Mouse (Mus musculus) kidney, adult 2 months (tissue): ENCODE measurements at regions not wholly inside any gene's neighbourhood (a gene's known extent, or its start where the extent isn't known, plus 50 kb on each side); places are given as distances from the start of the nearest gene placed in this dataset.

Experiments used
- DNase-seq: peaks from one replicate; pipeline ENCODE4 v3.0.0; 2021
- H3K27ac ChIP-seq: fragments of 200-500 bp; 2 replicates; pipeline ENCODE4 v1.5.1; 2012; ENCODE audit warnings: low read depth, low read length, control low read depth, inconsistent platforms; ENCODE audit not compliant: insufficient read depth
- H3K27me3 ChIP-seq: fragments of 200-500 bp; replicated peaks from 2 replicates; pipeline ENCODE4 v1.6.1; 2012; ENCODE audit warnings: mild to moderate bottlenecking, moderate library complexity, low read length, inconsistent platforms; ENCODE audit not compliant: control insufficient read depth, insufficient read depth
- H3K36me3 ChIP-seq: fragments of 200-500 bp; 2 replicates; pipeline ENCODE4 v1.6.1; 2012; ENCODE audit warnings: mild to moderate bottlenecking, moderate library complexity, low read length, inconsistent platforms; ENCODE audit not compliant: control insufficient read depth, insufficient read depth
- H3K4me1 ChIP-seq: fragments of 200-500 bp; 2 replicates; pipeline ENCODE4 v1.6.1; 2011; ENCODE audit warnings: low read length; ENCODE audit not compliant: control insufficient read depth, insufficient read depth
- H3K4me3 ChIP-seq: fragments of 200-500 bp; 2 replicates; pipeline ENCODE4 v1.5.1; 2011; ENCODE audit warnings: mild to moderate bottlenecking, low read depth, low read length, control low read depth; ENCODE audit not compliant: insufficient read depth
- CTCF ChIP-seq: fragments of 200-500 bp; conservative IDR thresholded peaks from 2 replicates; pipeline ENCODE4 v1.5.1; 2011; ENCODE audit warnings: low read depth, mild to moderate bottlenecking, control low read depth, low read length, moderate library complexity, mixed read lengths; ENCODE audit not compliant: insufficient read depth, insufficient read length
- POLR2A ChIP-seq: fragments of 200-500 bp; IDR thresholded peaks from one replicate; pipeline ENCODE4 v1.6.1; 2011; ENCODE audit warnings: low read depth, low read length, control low read depth
- WGBS: fragments of 180-500 bp; shearing (Covaris S2); methylation state at CpG from one replicate; pipeline ENCODE4 v1.1.7; 2018; 5-methylcytosine and 5-hydroxymethylcytosine counted together

DNA sequence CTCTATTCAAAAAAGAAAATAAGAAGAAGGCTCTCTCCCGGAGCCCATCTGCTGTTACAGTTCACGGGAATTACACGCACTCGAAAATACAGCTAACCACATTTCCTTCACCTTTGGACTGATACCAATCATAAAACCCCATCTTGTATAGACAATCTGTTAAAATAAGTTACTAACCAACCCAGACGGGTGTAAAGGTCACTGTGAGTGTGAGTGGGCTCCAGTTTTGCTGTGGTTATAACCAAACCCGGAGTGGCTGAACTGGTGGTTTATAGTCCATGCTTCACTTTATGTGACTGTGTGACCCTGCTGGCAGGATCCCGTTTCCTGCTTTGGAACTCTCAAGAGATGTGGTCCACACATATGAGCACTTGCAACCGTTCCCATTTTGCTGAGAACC is 95.1 kb downstream of the Klf5 start:
- TF ChIP-seq POLR2A (no peak), CTCF (no peak)
- H3K27me3 ChIP-seq, result no peaks in the 10 kb centered on the region
- H3K36me3 ChIP-seq, result no peaks in the 10 kb centered on the region
- peak; percentile 87 for DNase-seq
- 48% methylated on average over 8 of the region's 8 CpGs for WGBS
- no peak overlapping the region for H3K4me3 ChIP-seq
- peaks cover 12% of the 10 kb centered on the region; the same call in 1 of the 2 replicates for H3K4me1 ChIP-seq
- no peak overlapping the region; the same call in 1 of the 2 replicates for H3K27ac ChIP-seq

DNA sequence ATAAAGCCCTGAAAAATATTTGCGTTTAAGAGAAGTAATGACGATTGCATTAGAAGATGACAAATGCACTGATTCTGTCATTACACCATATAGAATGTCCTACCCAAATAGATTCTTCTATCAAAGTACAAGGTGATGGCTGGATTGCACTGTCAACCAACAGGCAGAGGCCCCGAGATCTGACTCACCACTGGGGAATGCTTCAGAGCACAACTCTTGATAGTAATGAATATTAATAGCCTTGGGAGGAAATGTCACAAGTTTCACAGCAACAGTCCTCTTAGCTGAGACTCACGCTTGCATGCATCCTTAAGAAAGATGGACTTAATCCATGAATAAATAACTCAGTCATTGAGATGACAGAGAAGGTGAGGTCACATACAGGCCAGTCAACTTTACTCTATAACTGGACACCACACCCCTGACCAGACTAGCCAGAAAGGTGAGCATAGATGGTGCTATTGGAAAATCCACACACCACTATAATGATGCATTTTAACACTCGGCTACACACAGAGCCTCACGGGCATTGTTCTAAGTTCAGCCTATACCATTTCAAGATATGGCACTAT is 104.8 kb downstream of the Klf5 start:
- no peaks in the 10 kb centered on the region for H3K36me3 ChIP-seq
- H3K4me1 ChIP-seq, result no peaks in the 10 kb centered on the region
- no peaks in the 10 kb centered on the region for H3K27me3 ChIP-seq
- no peak overlapping the region for H3K27ac ChIP-seq
- H3K4me3 ChIP-seq, result no peak overlapping the region
- 70% methylated on average over 6 of the region's 6 CpGs for WGBS
- no peak for TF ChIP-seq POLR2A
- no peak for TF ChIP-seq CTCF
- DNase-seq, result no peak

DNA sequence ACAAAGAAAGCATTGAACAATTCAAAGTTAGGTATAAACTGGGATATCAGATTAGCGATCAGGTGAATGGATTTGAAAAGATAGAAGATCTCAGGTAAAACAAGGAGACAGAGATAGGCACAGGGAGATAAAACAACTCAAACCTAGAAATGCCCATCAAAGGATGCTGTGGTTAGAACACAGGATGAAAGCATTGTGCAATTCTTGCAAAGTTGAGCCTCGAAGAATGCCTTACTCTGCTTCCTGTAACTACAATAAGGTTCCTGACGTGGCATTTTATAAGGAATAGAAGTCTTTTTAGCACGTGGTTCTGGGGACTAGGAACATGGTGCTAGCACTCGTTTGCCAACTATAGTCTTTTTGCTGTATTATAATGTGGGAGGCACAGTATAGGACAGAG is 106.7 kb downstream of the Klf5 start:
- no peaks in the 10 kb centered on the region for H3K4me1 ChIP-seq
- TF ChIP-seq POLR2A (no peak), CTCF (no peak)
- no peak for DNase-seq
- no peak overlapping the region for H3K4me3 ChIP-seq
- no peak overlapping the region for H3K27ac ChIP-seq
- H3K36me3 ChIP-seq, result no peaks in the 10 kb centered on the region
- WGBS, result 83% methylated on average over 5 of the region's 5 CpGs
- H3K27me3 ChIP-seq, result no peaks in the 10 kb centered on the region

DNA sequence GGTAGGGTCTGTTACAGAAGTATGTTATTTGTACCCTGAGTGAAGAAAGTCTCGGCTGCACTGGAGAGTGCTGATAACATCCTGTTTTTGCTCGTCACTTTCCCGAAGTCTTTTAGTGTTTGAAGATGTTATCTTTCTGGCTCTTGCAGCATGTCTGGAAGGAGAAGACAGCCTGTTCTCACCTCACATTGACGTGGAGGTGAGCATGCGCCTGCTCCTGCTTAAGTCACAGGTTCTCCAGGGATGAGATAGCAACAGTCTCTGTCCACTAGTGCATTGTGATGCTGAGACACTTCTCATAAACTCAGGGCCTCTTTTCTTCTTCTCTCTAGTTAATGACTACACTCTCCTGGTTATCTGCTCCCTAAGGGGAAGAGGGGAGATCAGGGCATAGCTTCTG is 113.3 kb downstream of the Klf5 start:
- WGBS, result 44% methylated on average over 5 of the region's 5 CpGs
- Histone ChIP-seq H3K4me1 (no peaks in the 10 kb centered on the region), H3K27me3 (no peaks in the 10 kb centered on the region), H3K4me3 (no peak overlapping the region), H3K36me3 (no peaks in the 10 kb centered on the region), H3K27ac (no peak overlapping the region)
- DNase-seq, result no peak
- no peak for TF ChIP-seq POLR2A
- no peak for TF ChIP-seq CTCF

DNA sequence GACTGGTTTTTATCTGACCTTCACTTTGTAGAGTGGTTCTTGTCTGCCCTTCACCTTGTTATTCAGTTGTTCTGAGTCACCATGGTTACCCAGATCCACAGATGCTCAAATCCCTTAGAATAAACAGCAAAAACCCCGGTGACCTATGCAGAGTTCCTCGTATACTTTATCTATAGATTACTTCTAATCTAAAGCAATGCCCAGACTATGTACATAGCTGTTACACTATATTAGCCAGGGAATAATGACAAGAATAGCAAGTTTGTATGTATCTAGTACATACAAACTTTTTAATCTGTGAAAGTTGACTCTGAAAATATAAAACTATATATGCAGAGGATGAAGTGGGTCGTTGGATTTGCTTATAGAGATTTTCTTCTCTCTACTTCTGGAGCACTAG is 117.7 kb downstream of the Klf5 start:
- H3K27me3 ChIP-seq, result no peaks in the 10 kb centered on the region
- TF ChIP-seq POLR2A (no peak), CTCF (no peak)
- no peaks in the 10 kb centered on the region for H3K36me3 ChIP-seq
- DNase-seq, result no peak
- no peaks in the 10 kb centered on the region for H3K4me1 ChIP-seq
- H3K27ac ChIP-seq, result no peak overlapping the region
- WGBS, result 78% methylated on average over 3 of the region's 3 CpGs
- no peak overlapping the region for H3K4me3 ChIP-seq

DNA sequence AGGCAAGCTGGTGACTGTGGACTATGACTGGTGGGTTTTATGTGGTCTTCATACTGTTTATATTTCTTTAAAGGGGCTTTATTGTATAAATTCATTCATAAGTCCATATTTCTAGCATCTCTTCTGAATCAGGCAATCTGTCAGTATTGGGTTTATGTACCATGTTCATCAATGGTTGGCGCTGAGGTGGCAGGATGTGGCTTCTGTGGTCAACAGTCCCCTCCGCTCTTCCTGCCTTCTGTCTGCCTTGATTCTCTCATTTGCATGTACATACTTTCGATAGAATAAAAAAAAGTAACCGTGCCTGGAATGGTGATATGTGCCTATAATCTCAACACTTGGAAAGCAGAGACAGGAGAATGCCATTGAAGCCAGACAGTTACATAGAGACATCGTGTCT is 120.5 kb downstream of the Klf5 start:
- H3K4me3 ChIP-seq, result no peak overlapping the region
- no peak overlapping the region for H3K27ac ChIP-seq
- no peaks in the 10 kb centered on the region for H3K4me1 ChIP-seq
- H3K36me3 ChIP-seq, result no peaks in the 10 kb centered on the region
- TF ChIP-seq POLR2A (no peak), CTCF (no peak)
- DNase-seq, result no peak
- no peaks in the 10 kb centered on the region for H3K27me3 ChIP-seq
- WGBS, result 86% methylated on average over 5 of the region's 5 CpGs

DNA sequence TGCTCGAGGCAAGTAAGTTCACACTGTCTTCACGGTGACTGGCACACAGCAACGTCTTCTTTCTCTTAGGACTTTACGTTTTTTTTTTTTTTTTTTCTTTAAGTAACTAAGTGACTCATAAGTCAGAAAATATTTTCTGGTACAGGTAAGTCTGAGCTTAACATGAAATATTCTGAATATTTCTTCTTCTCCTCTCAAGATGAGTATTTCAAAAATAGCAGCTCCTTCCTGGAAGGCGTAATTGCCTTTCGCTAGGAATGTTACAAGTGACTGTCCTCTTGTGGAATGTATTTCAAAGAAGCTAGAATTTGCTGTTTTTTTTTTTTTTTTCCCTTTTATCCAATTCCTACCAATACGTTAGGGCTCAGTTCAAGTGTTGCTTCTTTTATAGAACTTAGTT is 124.8 kb downstream of the Klf5 start:
- no peaks in the 10 kb centered on the region for H3K4me1 ChIP-seq
- no peak for TF ChIP-seq CTCF
- no peak for TF ChIP-seq POLR2A
- no peaks in the 10 kb centered on the region for H3K27me3 ChIP-seq
- no peaks in the 10 kb centered on the region for H3K36me3 ChIP-seq
- DNase-seq, result no peak
- 73% methylated on average over 7 of the region's 7 CpGs for WGBS
- no peak overlapping the region for H3K4me3 ChIP-seq
- no peak overlapping the region for H3K27ac ChIP-seq
